Mouse (Mus musculus) kidney, adult 8-10 months (tissue): ENCODE measurements at regions not wholly inside any gene's neighbourhood (a gene's known extent, or its start where the extent isn't known, plus 50 kb on each side); places are given as distances from the start of the nearest gene placed in this dataset.

Source experiments
- DNase-seq, 2 experiments: peaks; one replicate each; pipeline ENCODE4 v3.0.0; 2022

DNA sequence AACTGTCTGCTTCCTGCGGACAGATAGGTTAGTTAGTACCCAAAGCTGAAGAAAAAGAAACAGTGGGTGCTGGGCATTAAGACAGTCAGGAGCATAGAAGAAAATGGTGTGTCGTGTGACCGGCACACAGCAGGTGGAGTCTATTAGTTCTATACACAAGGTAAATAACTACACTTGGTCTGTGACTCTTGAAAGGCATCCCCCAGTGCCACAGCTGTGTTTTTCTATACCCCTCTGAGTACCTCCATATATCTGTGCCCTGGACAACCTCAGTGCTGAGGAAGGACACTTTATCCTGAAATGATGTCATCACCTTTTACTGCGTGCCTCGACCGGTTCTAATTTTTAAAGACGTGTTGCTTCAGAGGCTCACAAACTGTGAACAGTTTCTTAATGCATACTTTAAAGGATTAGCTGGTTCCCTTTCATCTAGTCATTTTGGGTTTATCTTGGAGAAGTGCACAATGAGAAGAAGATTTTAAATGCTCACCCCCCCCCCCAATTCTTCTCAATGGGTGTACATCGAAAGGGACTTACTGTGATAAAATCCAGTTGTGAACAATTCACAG is 666.1 kb downstream of the Pkhd1 start:
- no peak for DNase-seq

- DNase-seq = peak in 1 of 2 experiments; percentile 8
These were observed 644.5 kb downstream of the Pkhd1 start for GRCm38 (mm10) chr1:19973364-19973763.

GRCm38 (mm10) chr1:19973981-19974380 is 643.9 kb downstream of the Pkhd1 start:
- peak in 1 of 2 experiments; percentile 2 for DNase-seq

DNA sequence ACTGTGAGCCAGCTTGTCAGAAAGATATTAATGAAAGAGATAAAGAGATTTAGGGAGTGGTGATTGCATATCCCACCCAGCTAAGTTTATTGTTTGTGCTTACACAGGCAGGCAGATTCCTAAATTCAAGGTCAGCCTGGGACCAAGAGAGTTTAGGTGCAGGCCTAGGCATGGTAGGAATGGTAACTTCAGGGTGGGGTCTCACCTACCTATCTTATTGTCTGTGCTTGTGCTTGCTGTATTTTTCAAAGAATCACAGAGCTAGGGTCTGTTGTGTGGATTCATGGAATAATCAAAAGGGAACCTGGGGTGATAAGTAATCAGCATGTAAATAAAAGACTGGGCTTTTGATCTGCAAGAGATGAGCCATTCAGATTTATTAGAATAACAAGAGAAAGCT is 642.4 kb downstream of the Pkhd1 start:
- DNase-seq = no peak

- no peak for DNase-seq
These were observed 636.7 kb downstream of the Pkhd1 start for GRCm38 (mm10) chr1:19981189-19981588.

DNA sequence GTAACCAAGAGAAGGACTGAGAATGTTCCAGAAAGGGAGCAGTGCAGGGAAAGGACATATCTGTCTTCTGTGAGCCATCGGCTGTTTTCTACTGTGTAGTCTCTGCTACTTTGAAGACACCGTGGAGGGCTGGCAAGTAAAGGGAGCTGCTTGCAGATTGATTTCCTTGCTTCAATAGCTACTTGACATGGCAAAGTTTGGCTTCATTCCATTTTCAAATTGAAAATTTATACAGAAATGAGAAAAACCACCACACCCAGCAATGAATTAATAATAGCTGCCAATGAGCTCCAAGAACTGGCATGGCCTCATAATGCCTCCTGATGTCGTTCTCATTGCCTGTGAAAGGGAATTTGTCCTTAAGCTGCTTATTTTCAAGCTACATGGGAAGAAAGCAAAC is 635.1 kb downstream of the Pkhd1 start:
- no peak for DNase-seq

DNA sequence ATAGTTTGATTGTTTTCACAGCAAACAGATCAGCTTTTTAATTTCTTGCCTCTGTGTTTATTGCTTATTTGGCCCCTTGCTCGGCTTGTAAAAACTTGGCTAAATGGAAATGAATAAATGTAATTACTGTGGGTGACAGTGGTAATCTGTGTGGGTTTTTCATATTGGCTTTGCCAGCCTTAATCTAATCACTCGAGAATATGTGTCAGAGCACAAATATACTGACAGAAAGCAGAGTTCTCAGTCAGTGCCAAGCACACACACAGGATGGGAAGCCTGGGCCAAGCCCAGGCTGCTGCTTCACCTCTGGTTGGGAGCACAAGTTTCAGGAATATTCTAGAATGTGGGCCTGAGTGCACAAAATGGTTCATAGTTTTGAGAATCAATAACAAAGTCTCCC is 634.4 kb downstream of the Pkhd1 start:
- DNase-seq = no peak

GRCm38 (mm10) chr1:19989921-19990320 is 627.9 kb downstream of the Pkhd1 start:
- no peak for DNase-seq
